Mouse (Mus musculus): ENCODE measurements around the gene Trappc3. TPM values are rescaled to one million over a fixed set of nuclear protein-coding genes. Genes with fewer than 3 reads are reported as not detected.

Trappc3 gene
- polyA plus RNA-seq, 2 experiments from 2014 or later = 57.1 to 80.8 TPM

GRCm38 (mm10) chr4:126315931-126316330, 53.8 kb downstream of the Trappc3 start:
- ATAC-seq = no peak

- ATAC-seq = no peak
Measured at GRCm38 (mm10) chr4:126316443-126317040, 54.4 kb downstream of the Trappc3 start.

- ATAC-seq = no peak
Measured at GRCm38 (mm10) chr4:126319806-126320205, 57.7 kb downstream of the Trappc3 start.

- ATAC-seq = peak; percentile 97
Measured at GRCm38 (mm10) chr4:126321111-126321853, 59.2 kb downstream of the Trappc3 start, which contains the start of gene Adprhl2. Gene Adprhl2, minus strand, starts transcription at chr4:126321703.

- no peak for ATAC-seq
Measured at GRCm38 (mm10) chr4:126321854-126322511, 59.9 kb downstream of the Trappc3 start.

- ATAC-seq = no peak
Measured at GRCm38 (mm10) chr4:126322646-126323045, 60.5 kb downstream of the Trappc3 start.

GRCm38 (mm10) chr4:126324861-126325260, 62.7 kb downstream of the Trappc3 start:
- ATAC-seq = no peak

GRCm38 (mm10) chr4:126325281-126325861, 63.2 kb downstream of the Trappc3 start, which contains the start of gene Tekt2:
Gene Tekt2, minus strand, starts transcription at chr4:126325688.
- no peak for ATAC-seq

Other genes starting within 250 kb of the Trappc3 start
- gene Csf3r, start 237.8 kb upstream of the Trappc3 start, polyA plus RNA-seq (2017; shearing (Covaris generic)) = under 1 TPM; 0.24 to 0.38 TPM
- 10 to 100 TPM; 63.7 to 77.4 TPM for gene Mrps15, start 215.4 kb upstream of the Trappc3 start, polyA plus RNA-seq (2017; shearing (Covaris generic))
- under 1 TPM; 0.47 to 0.69 TPM for gene Oscp1, start 203.8 kb upstream of the Trappc3 start, polyA plus RNA-seq (2017; shearing (Covaris generic))
- gene Lsm10, start 165.7 kb upstream of the Trappc3 start, polyA plus RNA-seq (2017; shearing (Covaris generic)) = 10 to 100 TPM; 67.3 to 70.5 TPM
- gene Stk40, start 158.4 kb upstream of the Trappc3 start, polyA plus RNA-seq (2017; shearing (Covaris generic)) = 10 to 100 TPM; 15.5 to 20.4 TPM
- 10 to 100 TPM; 18.8 to 19.0 TPM for gene Eva1b, start 114.6 kb upstream of the Trappc3 start, polyA plus RNA-seq (2017; shearing (Covaris generic))
- under 1 TPM in 1 of 2 experiments, not detected in 1; 0.92 TPM for gene Sh3d21, start 98.8 kb upstream of the Trappc3 start, polyA plus RNA-seq (2017; shearing (Covaris generic))
- gene Thrap3, start 59.6 kb upstream of the Trappc3 start, polyA plus RNA-seq (2017; shearing (Covaris generic)) = 100 to 1,000 TPM; 205 to 236 TPM
- 1 to 10 TPM; 6.7 to 7.4 TPM for gene Map7d1, start 6.0 kb upstream of the Trappc3 start, polyA plus RNA-seq (2017; shearing (Covaris generic))
- gene Col8a2, start 24.5 kb downstream of the Trappc3 start, polyA plus RNA-seq (2017; shearing (Covaris generic)) = not detected
- 10 to 100 TPM; 12.4 to 26.1 TPM for gene Adprhl2, start 59.4 kb downstream of the Trappc3 start, polyA plus RNA-seq (2017; shearing (Covaris generic))
- under 1 TPM in 1 of 2 experiments, not detected in 1; 0.33 TPM for gene Tekt2, start 63.4 kb downstream of the Trappc3 start, polyA plus RNA-seq (2017; shearing (Covaris generic))
- 10 to 100 TPM; 14.9 to 21.0 TPM for gene Ago3, start 167.2 kb downstream of the Trappc3 start, polyA plus RNA-seq (2017; shearing (Covaris generic))
- 1 to 10 TPM; 6.7 to 7.8 TPM for gene Ago1, start 206.3 kb downstream of the Trappc3 start, polyA plus RNA-seq (2017; shearing (Covaris generic))